Mouse (Mus musculus): ENCODE measurements around the gene Myl10. TPM values are rescaled to one million over a fixed set of nuclear protein-coding genes. Genes with fewer than 3 reads are reported as not detected.
A peak's percentile ranks its signal among the peaks of the same experiment; 100 is the strongest.

Myl10 gene
- total and polyA plus RNA-seq, 2 experiments from 2014 or later: not detected

DNA sequence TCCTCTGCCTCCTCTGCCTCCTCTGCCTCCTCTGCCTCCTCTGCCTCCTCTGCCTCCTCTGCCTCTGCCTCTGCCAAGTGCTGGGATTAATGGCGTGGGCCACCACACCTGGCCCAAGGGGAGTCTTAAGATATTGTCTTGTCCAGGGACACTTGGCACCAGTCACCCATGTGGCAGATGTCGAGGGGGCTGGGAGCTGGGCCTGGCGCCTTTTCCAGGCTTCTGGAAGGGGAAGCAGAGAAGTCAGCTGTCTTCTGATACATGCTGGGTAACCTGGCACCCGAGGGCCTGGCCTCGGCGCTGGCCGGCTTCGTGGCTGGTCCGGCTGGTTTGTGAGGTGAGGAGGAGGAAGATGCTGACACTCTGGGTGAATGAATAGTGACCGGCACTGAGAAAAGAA, 30.7 kb upstream of the Myl10 start:
- 80% methylated on average over 10 of the region's 10 CpGs for WGBS
- ATAC-seq (ENCODE audit: low FRiP score) (no peak), DNase-seq (ENCODE audit: low spot score) (no peak)
- Histone ChIP-seq H3K36me3 (ENCODE audit: insufficient read depth, low read length) (no peaks in the 10 kb centered on the region), H3K4me2 (ENCODE audit: low read depth, low read length, poor library complexity, severe bottlenecking) (no peak overlapping the region), H3K4me1 (ENCODE audit: insufficient read depth, low read length) (no peaks in the 10 kb centered on the region), H3K9ac (replicated peaks; ENCODE audit: low read length, poor library complexity, severe bottlenecking) (no peak overlapping the region), H3K9me3 (ENCODE audit: low read length) (no peaks in the 10 kb centered on the region), H3K27ac (ENCODE audit: low read depth, low read length) (no peak overlapping the region), H3K4me3 (ENCODE audit: low read depth, low read length) (no peak overlapping the region), H3K27me3 (ENCODE audit: insufficient read depth, low read length) (no peaks in the 10 kb centered on the region)
- no peak for TF ChIP-seq CTCF (IDR thresholded peaks at IDR 0.05)

DNA sequence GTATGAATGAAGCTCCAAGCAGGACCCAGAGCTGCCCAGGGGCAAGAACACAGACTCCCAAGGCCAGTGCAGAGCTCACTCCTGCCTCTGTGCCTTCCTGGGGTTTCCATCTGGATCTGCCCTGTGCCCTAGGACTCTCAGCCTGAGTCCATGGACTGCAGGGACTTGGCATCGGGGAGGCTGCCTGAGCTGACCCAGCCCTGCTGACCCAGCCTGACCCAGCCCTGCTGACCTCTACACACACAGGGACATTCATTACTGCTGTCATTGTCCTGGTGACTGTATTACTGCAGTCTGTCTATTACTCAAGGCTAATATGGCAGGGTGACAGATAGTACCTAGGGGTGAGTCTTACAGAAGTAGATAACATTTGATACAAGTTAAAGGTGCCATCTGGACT, 30.1 kb upstream of the Myl10 start:
- no peak overlapping the region for H3K4me3 ChIP-seq (ENCODE audit: low read depth, low read length)
- DNase-seq (ENCODE audit: low spot score) (no peak), ATAC-seq (ENCODE audit: low FRiP score) (no peak)
- no peaks in the 10 kb centered on the region for H3K27me3 ChIP-seq (ENCODE audit: insufficient read depth, low read length)
- H3K9ac ChIP-seq (replicated peaks; ENCODE audit: low read length, poor library complexity, severe bottlenecking): no peak overlapping the region
- H3K9me3 ChIP-seq (ENCODE audit: low read length): no peaks in the 10 kb centered on the region
- TF ChIP-seq CTCF (IDR thresholded peaks at IDR 0.05): no peak
- no peak overlapping the region for H3K4me2 ChIP-seq (ENCODE audit: low read depth, low read length, poor library complexity, severe bottlenecking)
- no peak overlapping the region for H3K27ac ChIP-seq (ENCODE audit: low read depth, low read length)
- 46% methylated on average over 1 of the region's 1 CpGs for WGBS
- H3K4me1 ChIP-seq (ENCODE audit: insufficient read depth, low read length): no peaks in the 10 kb centered on the region
- no peaks in the 10 kb centered on the region for H3K36me3 ChIP-seq (ENCODE audit: insufficient read depth, low read length)

DNA sequence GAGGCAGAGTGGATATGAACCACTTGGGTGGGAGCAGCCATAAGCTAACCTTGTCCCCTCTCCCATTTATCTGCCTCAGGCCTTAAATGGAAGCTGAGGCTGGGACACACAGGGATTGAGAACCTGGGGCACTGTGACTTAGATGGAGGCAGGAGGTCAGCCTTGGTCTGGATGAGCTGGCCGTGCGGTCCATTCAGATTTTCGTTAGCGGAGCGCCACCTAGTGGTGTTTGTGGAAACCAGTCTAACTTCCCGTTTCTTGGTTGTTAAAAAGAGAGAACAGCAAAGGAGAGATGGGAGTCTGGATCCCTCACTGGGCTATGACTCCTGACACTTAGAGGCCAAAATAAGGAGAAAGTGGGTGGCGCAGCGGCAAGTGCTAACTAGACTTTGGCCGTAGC, 28.4 kb upstream of the Myl10 start:
- H3K4me3 ChIP-seq (ENCODE audit: low read depth, low read length): no peak overlapping the region
- no peak overlapping the region for H3K4me2 ChIP-seq (ENCODE audit: low read depth, low read length, poor library complexity, severe bottlenecking)
- H3K9me3 ChIP-seq (ENCODE audit: low read length): no peaks in the 10 kb centered on the region
- peak; percentile 86 for DNase-seq (ENCODE audit: low spot score)
- TF ChIP-seq CTCF (IDR thresholded peaks at IDR 0.05): peak; percentile 93
- no peak for ATAC-seq (ENCODE audit: low FRiP score)
- no peaks in the 10 kb centered on the region for H3K27me3 ChIP-seq (ENCODE audit: insufficient read depth, low read length)
- H3K4me1 ChIP-seq (ENCODE audit: insufficient read depth, low read length): no peaks in the 10 kb centered on the region
- 6% methylated on average over 9 of the region's 9 CpGs for WGBS
- H3K27ac ChIP-seq (ENCODE audit: low read depth, low read length): no peak overlapping the region
- no peaks in the 10 kb centered on the region for H3K36me3 ChIP-seq (ENCODE audit: insufficient read depth, low read length)
- H3K9ac ChIP-seq (replicated peaks; ENCODE audit: low read length, poor library complexity, severe bottlenecking): no peak overlapping the region

DNA sequence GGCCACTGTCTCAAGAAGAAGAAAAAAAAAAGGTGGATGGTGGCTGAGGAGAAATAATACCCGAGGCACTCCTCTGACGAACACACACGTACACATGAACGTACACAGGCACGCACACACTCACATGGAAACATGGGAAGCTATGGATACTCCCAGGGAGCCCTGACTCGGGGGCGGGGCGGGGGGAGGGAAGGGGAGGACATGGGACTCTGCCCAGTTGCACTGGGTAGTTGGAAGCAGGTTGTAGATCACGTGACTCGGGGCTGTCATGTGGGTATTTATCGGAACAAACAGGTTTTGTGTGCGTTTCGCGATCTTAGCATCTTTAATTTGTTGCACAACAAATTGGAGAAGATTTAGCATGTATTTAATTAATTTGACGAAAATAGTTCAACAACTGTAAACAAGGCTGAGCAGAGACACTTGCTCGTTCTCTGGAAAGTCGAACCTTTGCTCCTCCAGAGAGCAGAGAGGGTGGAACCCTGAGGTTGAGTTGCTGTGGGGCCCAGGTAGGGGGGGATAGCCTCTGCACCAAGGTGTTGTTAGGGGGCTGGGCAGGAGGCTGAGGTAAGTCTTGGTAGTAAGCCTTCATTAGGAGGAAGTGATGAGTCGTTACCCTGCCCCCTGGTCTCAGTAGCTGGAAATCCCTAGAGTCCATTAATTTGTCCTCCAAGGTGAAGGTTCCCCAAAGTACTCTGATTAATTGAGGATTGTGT, 16.5 kb upstream of the Myl10 start:
- Histone ChIP-seq H3K9ac (replicated peaks; ENCODE audit: low read length, poor library complexity, severe bottlenecking) (no peak overlapping the region), H3K36me3 (ENCODE audit: insufficient read depth, low read length) (no peaks in the 10 kb centered on the region), H3K27ac (ENCODE audit: low read depth, low read length) (no peak overlapping the region), H3K4me3 (ENCODE audit: low read depth, low read length) (no peak overlapping the region), H3K27me3 (ENCODE audit: insufficient read depth, low read length) (no peaks in the 10 kb centered on the region), H3K9me3 (ENCODE audit: low read length) (no peaks in the 10 kb centered on the region), H3K4me2 (ENCODE audit: low read depth, low read length, poor library complexity, severe bottlenecking) (no peak overlapping the region), H3K4me1 (ENCODE audit: insufficient read depth, low read length) (no peaks in the 10 kb centered on the region)
- DNase-seq (ENCODE audit: low spot score) (no peak), ATAC-seq (ENCODE audit: low FRiP score) (no peak)
- no peak for TF ChIP-seq CTCF (IDR thresholded peaks at IDR 0.05)
- 90% methylated on average over 18 of the region's 18 CpGs for WGBS

DNA sequence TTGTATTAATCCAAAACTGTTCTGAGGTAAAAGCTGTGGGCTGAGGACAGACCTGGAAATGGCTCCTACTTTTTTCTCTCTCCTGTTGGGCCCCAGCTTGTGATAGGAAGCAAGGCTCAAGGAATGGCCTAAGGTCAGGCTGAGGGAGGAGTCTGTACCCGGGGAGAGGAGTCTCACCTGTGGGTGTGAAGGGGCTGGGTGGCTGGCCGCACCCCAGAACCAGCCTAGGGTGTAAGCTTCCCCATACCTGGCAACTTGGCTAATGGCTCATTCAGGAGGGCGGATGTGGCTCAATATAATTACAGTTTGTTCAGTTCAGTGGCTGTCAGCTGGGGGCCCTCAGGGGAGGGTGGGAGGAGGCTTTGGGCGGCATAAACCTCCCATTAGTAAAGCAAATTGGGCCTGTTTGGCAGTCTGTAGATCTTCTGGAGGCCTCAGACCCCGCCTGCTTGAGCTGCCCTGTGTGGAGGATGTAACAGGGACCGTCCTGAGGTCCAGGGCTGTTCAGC, 14.1 kb upstream of the Myl10 start:
- ATAC-seq (ENCODE audit: low FRiP score) (no peak), DNase-seq (ENCODE audit: low spot score) (no peak)
- H3K9me3 ChIP-seq (ENCODE audit: low read length): no peaks in the 10 kb centered on the region
- H3K4me2 ChIP-seq (ENCODE audit: low read depth, low read length, poor library complexity, severe bottlenecking): no peak overlapping the region
- no peaks in the 10 kb centered on the region for H3K36me3 ChIP-seq (ENCODE audit: insufficient read depth, low read length)
- TF ChIP-seq CTCF (IDR thresholded peaks at IDR 0.05): no peak
- H3K9ac ChIP-seq (replicated peaks; ENCODE audit: low read length, poor library complexity, severe bottlenecking): no peak overlapping the region
- no peaks in the 10 kb centered on the region for H3K4me1 ChIP-seq (ENCODE audit: insufficient read depth, low read length)
- no peak overlapping the region for H3K4me3 ChIP-seq (ENCODE audit: low read depth, low read length)
- H3K27me3 ChIP-seq (ENCODE audit: insufficient read depth, low read length): no peaks in the 10 kb centered on the region
- H3K27ac ChIP-seq (ENCODE audit: low read depth, low read length): no peak overlapping the region
- 78% methylated on average over 6 of the region's 6 CpGs for WGBS

DNA sequence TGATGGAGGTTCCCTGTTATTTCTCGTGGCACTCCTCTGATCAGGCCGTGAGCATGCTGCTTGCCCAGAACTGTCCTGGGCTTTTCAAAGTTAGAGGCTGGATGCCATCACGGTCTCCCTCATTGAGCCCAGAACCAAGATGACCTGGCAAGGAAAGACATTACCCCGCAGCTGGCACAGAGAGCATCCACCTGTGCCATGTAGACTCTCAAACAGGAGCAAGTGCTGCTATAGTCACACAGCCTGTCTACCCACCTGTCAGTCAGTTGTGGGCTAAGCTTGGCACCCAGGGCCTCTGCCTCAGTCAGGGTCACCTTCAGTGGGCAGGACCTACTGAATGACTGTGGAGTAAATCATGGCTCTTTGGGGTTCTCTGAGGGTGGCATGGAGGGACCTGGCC, 6.6 kb upstream of the Myl10 start:
- no peaks in the 10 kb centered on the region for H3K9me3 ChIP-seq (ENCODE audit: low read length)
- no peak overlapping the region for H3K9ac ChIP-seq (replicated peaks; ENCODE audit: low read length, poor library complexity, severe bottlenecking)
- no peak overlapping the region for H3K4me3 ChIP-seq (ENCODE audit: low read depth, low read length)
- WGBS: 92% methylated on average over 4 of the region's 4 CpGs
- no peaks in the 10 kb centered on the region for H3K4me1 ChIP-seq (ENCODE audit: insufficient read depth, low read length)
- H3K4me2 ChIP-seq (ENCODE audit: low read depth, low read length, poor library complexity, severe bottlenecking): no peak overlapping the region
- H3K36me3 ChIP-seq (ENCODE audit: insufficient read depth, low read length): no peaks in the 10 kb centered on the region
- no peak for DNase-seq (ENCODE audit: low spot score)
- no peak for TF ChIP-seq CTCF (IDR thresholded peaks at IDR 0.05)
- no peak for ATAC-seq (ENCODE audit: low FRiP score)
- H3K27ac ChIP-seq (ENCODE audit: low read depth, low read length): no peak overlapping the region
- H3K27me3 ChIP-seq (ENCODE audit: insufficient read depth, low read length): no peaks in the 10 kb centered on the region

All from midbrain, postnatal 0 days (tissue).